ENCODE assay signal across 34 mouse cellular contexts in genomic region chr11:52816004-52816403, GRCm38 (mm10). TPM values are rescaled to one million over a fixed set of nuclear protein-coding genes. Genes with fewer than 3 reads are reported as not detected.
"Had no signal": no experiment of that assay in that cellular context is flagged by ENCODE, and none has a peak within 500 bp of the region (broad histone marks: within the 10 kb centered on the region; RNA-seq: fewer than 3 reads in every experiment).

No protein-coding gene starts in this region.

- ATAC-seq: hindbrain, embryonic 16.5 days; hindbrain, postnatal 0 days; inflammation-experienced regulatory T-cells, adult 6 months; intestine, embryonic 15.5 days; intestine, embryonic 16.5 days; intestine, postnatal 0 days had no signal

- H3K4me1 ChIP-seq: heart, embryonic 15.5 days; hindbrain, embryonic 12.5 days; hindbrain, embryonic 15.5 days; intestine, embryonic 15.5 days; kidney, embryonic 15.5 days had no signal

- H3K4me2 ChIP-seq: heart, embryonic 13.5 days; heart, embryonic 15.5 days; hindbrain, embryonic 12.5 days; hindbrain, embryonic 13.5 days; hindbrain, embryonic 14.5 days; hindbrain, embryonic 15.5 days; intestine, embryonic 15.5 days; kidney, embryonic 15.5 days had no signal

- H3K27ac ChIP-seq: heart, embryonic 13.5 days; heart, embryonic 15.5 days; hindbrain, embryonic 10.5 days; hindbrain, embryonic 12.5 days; hindbrain, embryonic 13.5 days; hindbrain, embryonic 14.5 days; hindbrain, embryonic 15.5 days; hindbrain, postnatal 0 days; intestine, embryonic 15.5 days; kidney, embryonic 15.5 days; kidney, postnatal 0 days; left cerebral cortex, adult 2 months had no signal

- H3K27me3 ChIP-seq: heart, embryonic 13.5 days; heart, embryonic 15.5 days; hindbrain, embryonic 12.5 days; hindbrain, embryonic 13.5 days; hindbrain, embryonic 15.5 days; intestine, embryonic 15.5 days; kidney, embryonic 15.5 days had no signal

- DNase-seq: heart, postnatal 10 days; heart, postnatal 14 days; heart, postnatal 36 days; heart, postnatal 4 days; kidney, adult 11 months; kidney, adult 18-20 months; kidney, adult 2 months; kidney, adult 8-10 months; kidney, adult 9 months; kidney, postnatal 10 days; kidney, postnatal 14 days; kidney, postnatal 25 days; kidney, postnatal 36 days; kidney, postnatal 4 days; layer of hippocampus, adult 9-11 months; layer of hippocampus, postnatal 36 days had no signal

- H3K9ac ChIP-seq: heart, embryonic 13.5 days; heart, embryonic 15.5 days; hindbrain, embryonic 12.5 days; hindbrain, embryonic 13.5 days; hindbrain, embryonic 14.5 days; hindbrain, embryonic 15.5 days; intestine, embryonic 15.5 days; kidney, embryonic 15.5 days had no signal

- H3K36me3 ChIP-seq: heart, embryonic 13.5 days; heart, embryonic 15.5 days; hindbrain, embryonic 10.5 days; hindbrain, embryonic 12.5 days; hindbrain, embryonic 13.5 days; hindbrain, embryonic 15.5 days; intestine, embryonic 15.5 days; kidney, embryonic 15.5 days had no signal

- H3K9me3 ChIP-seq: heart, embryonic 15.5 days; hindbrain, embryonic 10.5 days; hindbrain, embryonic 12.5 days; hindbrain, embryonic 13.5 days; hindbrain, embryonic 15.5 days; intestine, embryonic 15.5 days; kidney, embryonic 15.5 days had no signal

- H3K4me3 ChIP-seq: heart, embryonic 13.5 days; heart, embryonic 15.5 days; hindbrain, embryonic 10.5 days; hindbrain, embryonic 12.5 days; hindbrain, embryonic 13.5 days; hindbrain, embryonic 15.5 days; intestine, embryonic 15.5 days; kidney, embryonic 15.5 days; layer of hippocampus, adult 2 months; left cerebral cortex, adult 2 months had no signal

RNA-seq across cellular contexts. Expression of gene Fstl4, which starts 51.6 kb away (rescaled TPM):
- total RNA-seq: hematopoietic stem cell, adult 5-6 weeks had no signal
- polyA plus RNA-seq: inflammation-experienced regulatory T-cells, adult 6 months had no signal
